Mouse (Mus musculus) limb, embryonic 15.5 days (tissue): Measurements from ENCODE around the gene Nf2. TPM values are rescaled to one million over a fixed set of nuclear protein-coding genes. Genes with fewer than 3 reads are reported as not detected.

Experiments used
- ATAC-seq: fragments of 200-750 bp; cut with Nextera tagmentation; 2 replicates; pipeline ENCODE4 v1.8.0; 2017; ENCODE audit warnings: low read depth, moderate TSS enrichment; ENCODE audit not compliant: insufficient number of reproducible peaks, low FRiP score, low TSS enrichment
- H3K27ac ChIP-seq: fragments of 300-500 bp; sonication (generic); 2 replicates; pipeline ENCODE4 v1.5.1; 2015; ENCODE audit warnings: moderate library complexity, mild to moderate bottlenecking, inconsistent platforms
- H3K27me3 ChIP-seq: fragments of 300-500 bp; sonication (generic); 2 replicates; pipeline ENCODE4 v1.6.1; 2015; ENCODE audit warnings: inconsistent platforms
- H3K36me3 ChIP-seq: fragments of 300-500 bp; sonication (generic); 2 replicates; pipeline ENCODE4 v1.6.1; 2015; ENCODE audit warnings: inconsistent platforms
- H3K4me1 ChIP-seq: fragments of 300-500 bp; sonication (generic); 2 replicates; pipeline ENCODE4 v1.6.1; 2015; ENCODE audit warnings: inconsistent platforms
- H3K4me2 ChIP-seq: fragments of 300-500 bp; sonication (generic); 2 replicates; pipeline ENCODE4 v1.6.1; 2015; ENCODE audit warnings: mild to moderate bottlenecking, inconsistent platforms
- H3K4me3 ChIP-seq: fragments of 300-500 bp; sonication (generic); 2 replicates; pipeline ENCODE4 v1.5.1; 2015; ENCODE audit warnings: mild to moderate bottlenecking, inconsistent platforms
- H3K9ac ChIP-seq: fragments of 300-500 bp; sonication (generic); 2 replicates; pipeline ENCODE4 v1.6.1; 2015; ENCODE audit warnings: inconsistent platforms
- H3K9me3 ChIP-seq: fragments of 300-500 bp; sonication (generic); 2 replicates; pipeline ENCODE4 v1.6.1; 2016; ENCODE audit warnings: inconsistent platforms
- WGBS: fragments of 180-500 bp; shearing (Covaris S2); methylation state at CpG from one replicate; pipeline ENCODE4 v1.1.7; 2015; 5-methylcytosine and 5-hydroxymethylcytosine counted together
- microRNA-seq: library from miRNA; unstranded; fragments of <30 nt; microRNA quantifications from one replicate; pipeline ENCODE4, GENCODE M21; 2016
- polyA plus RNA-seq: library from polyadenylated mRNA; unstranded; fragments of >200 nt; fragmentation: Nextera tagmentation; extraction: Ambion mirVana; gene quantifications from 2 replicates; pipeline ENCODE4 v1.2.1, GENCODE M21; 2015

Nf2 gene
- polyA plus RNA-seq, 1 experiment from 2014 or later: 47.3 TPM

DNA sequence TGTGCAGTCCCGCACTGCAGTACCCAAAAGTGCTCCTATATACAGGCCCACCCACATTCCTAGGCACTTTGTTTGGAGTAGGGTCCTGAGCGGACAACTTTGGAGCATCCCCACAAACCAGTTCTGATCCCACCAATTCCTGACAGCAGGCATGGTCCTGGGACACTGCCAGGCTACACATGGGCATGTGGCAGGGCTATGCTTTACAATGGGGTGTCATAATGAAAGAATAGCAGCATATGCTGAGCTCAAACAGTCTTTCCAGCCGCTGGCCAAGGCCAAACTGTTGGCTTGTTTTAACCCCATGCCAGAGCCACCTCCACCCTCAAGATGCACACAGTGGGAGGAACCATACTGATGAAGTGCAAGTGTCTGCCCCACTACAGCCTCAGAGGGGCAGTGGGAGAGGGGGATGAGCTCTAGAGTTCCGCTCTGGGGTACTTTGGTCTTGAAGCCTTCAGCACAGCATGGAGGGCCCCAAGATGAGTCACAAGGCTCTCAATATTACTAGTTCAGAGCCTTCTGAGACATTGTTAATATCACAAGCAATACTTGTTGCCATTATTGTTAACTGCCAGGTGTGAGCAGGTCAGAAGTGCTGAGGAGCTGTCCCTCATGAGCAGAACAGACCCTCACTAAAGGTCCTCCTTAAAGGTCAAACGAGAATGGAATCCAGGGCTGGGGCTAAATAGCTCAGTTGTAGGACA, 132.7 kb downstream of the Nf2 start:
- H3K4me1 ChIP-seq: peaks cover 20% of the 10 kb centered on the region
- H3K9ac ChIP-seq: no peak overlapping the region
- WGBS: 85% methylated on average over 5 of the region's 5 CpGs
- H3K9me3 ChIP-seq: no peaks in the 10 kb centered on the region
- no peak for ATAC-seq
- H3K4me2 ChIP-seq: no peak overlapping the region
- H3K4me3 ChIP-seq: no peak overlapping the region
- H3K27me3 ChIP-seq: no peaks in the 10 kb centered on the region
- H3K36me3 ChIP-seq: no peaks in the 10 kb centered on the region
- H3K27ac ChIP-seq: no peak overlapping the region

Small RNAs within 50 kb of the gene (microRNA-seq; reads per million reads assigned to microRNA genes)
- gene Mir6918: not detected

Other genes starting within 250 kb of the Nf2 start
- not detected in 2 replicates for gene Gm11032, start 229.5 kb downstream of the Nf2 start, polyA plus RNA-seq
- 32.2 and 32.8 TPM in 2 replicates for gene Ascc2, start 211.8 kb downstream of the Nf2 start, polyA plus RNA-seq
- 636 and 690 TPM in 2 replicates for gene Uqcr10, start 145.2 kb downstream of the Nf2 start, polyA plus RNA-seq
- 60.7 and 63.2 TPM in 2 replicates for gene Zmat5, start 144.9 kb downstream of the Nf2 start, polyA plus RNA-seq
- gene Cabp7, start 102.8 kb downstream of the Nf2 start, polyA plus RNA-seq: 0.05 and 0.11 TPM in 2 replicates
- 37.8 and 42.1 TPM in 2 replicates for gene Nipsnap1, start 24.4 kb upstream of the Nf2 start, polyA plus RNA-seq
- gene Thoc5, start 45.8 kb upstream of the Nf2 start, polyA plus RNA-seq: 28.8 and 29.9 TPM in 2 replicates
- 0.23 and 0.25 TPM in 2 replicates for gene Nefh, start 98.5 kb upstream of the Nf2 start, polyA plus RNA-seq
- 55.2 and 56.5 TPM in 2 replicates for gene Ap1b1, start 137.3 kb upstream of the Nf2 start, polyA plus RNA-seq
- 7.1 and 8.6 TPM in 2 replicates for gene Rasl10a, start 208.6 kb upstream of the Nf2 start, polyA plus RNA-seq
- 32.3 and 34.4 TPM in 2 replicates for gene Gas2l1, start 215.8 kb upstream of the Nf2 start, polyA plus RNA-seq
- gene Rhbdd3, start 249.4 kb upstream of the Nf2 start, polyA plus RNA-seq: 23.1 and 26.1 TPM in 2 replicates
- gene Ewsr1, start 249.7 kb upstream of the Nf2 start, polyA plus RNA-seq: 655 and 680 TPM in 2 replicates